Mouse (Mus musculus) CH12.LX (cell line): Measurements from ENCODE around the gene Fam193a. TPM values are rescaled to one million over a fixed set of nuclear protein-coding genes. Genes with fewer than 3 reads are reported as not detected.

Experiments used
- DNase-seq: peaks from one replicate; pipeline ENCODE4 v3.0.0-alpha.2; 2013; ENCODE audit errors: extremely low read depth
- H3K27ac ChIP-seq: 2 replicates; pipeline ENCODE4 v1.5.1; 2012; ENCODE audit warnings: low read depth, mild to moderate bottlenecking, control low read depth, moderate library complexity; ENCODE audit not compliant: insufficient read depth
- H3K27me3 ChIP-seq: replicated peaks from 2 replicates; pipeline ENCODE3; 2012; ENCODE audit warnings: inconsistent platforms
- H3K36me3 ChIP-seq, 2 experiments: replicated peaks in 1 of 2; 2 replicates each; pipeline versions ENCODE3 to v1.6.1; 2012; ENCODE audit warnings: inconsistent platforms in 1 of 2, low read length in 1 of 2, mild to moderate bottlenecking in 1 of 2, mixed read lengths in 1 of 2, moderate library complexity in 1 of 2; ENCODE audit not compliant: control insufficient read depth in 1 of 2, insufficient read depth in 1 of 2
- H3K4me1 ChIP-seq, 2 experiments: 2 replicates each; pipeline ENCODE4 v1.6.1; 2012; ENCODE audit warnings: inconsistent platforms in 1 of 2, moderate library complexity in 1 of 2; ENCODE audit not compliant: insufficient read depth in 2 of 2, control insufficient read depth in 1 of 2
- H3K4me2 ChIP-seq: 2 replicates; pipeline ENCODE4 v1.6.1; 2012; ENCODE audit warnings: low read depth, mild to moderate bottlenecking, control low read depth; ENCODE audit not compliant: poor library complexity, insufficient read depth, severe bottlenecking
- H3K4me3 ChIP-seq, 3 experiments: fragments of 150-350 bp in 1 of 3; sonication (generic) in 1 of 3; replicated peaks in 1 of 3; 2 replicates each; pipeline versions ENCODE3 to v1.5.1; 2011 to 2012; ENCODE audit warnings: low read depth in 2 of 3, low read length in 2 of 3, mild to moderate bottlenecking in 2 of 3, moderate library complexity in 2 of 3, control low read depth in 1 of 3, improper control_type of control experiment in 1 of 3, inconsistent platforms in 1 of 3, mixed read lengths in 1 of 3; ENCODE audit not compliant: poor library complexity in 1 of 3
- H3K79me2 ChIP-seq: replicated peaks from 2 replicates; pipeline ENCODE4 v1.6.1; 2012; ENCODE audit warnings: mild to moderate bottlenecking, moderate library complexity; ENCODE audit not compliant: control insufficient read depth, poor library complexity, insufficient read depth, severe bottlenecking; ENCODE audit errors: extremely low read depth
- H3K9ac ChIP-seq: 2 replicates; pipeline ENCODE4 v1.6.1; 2012; ENCODE audit warnings: low read depth, mild to moderate bottlenecking, control low read depth, moderate library complexity; ENCODE audit not compliant: insufficient read depth
- H3K9me3 ChIP-seq: replicated peaks from 2 replicates; pipeline ENCODE3; 2012; ENCODE audit warnings: low read length, inconsistent platforms, mixed read lengths
- E2F4 ChIP-seq: IDR thresholded peaks from 2 replicates; pipeline ENCODE4 v1.6.1; 2011; ENCODE audit warnings: low read depth, low read length, improper control_type of control experiment; ENCODE audit not compliant: insufficient replicate concordance
- EP300 ChIP-seq: IDR thresholded peaks from 2 replicates; pipeline ENCODE4 v1.6.1; 2011; ENCODE audit warnings: low read length, improper control_type of control experiment
- ETS1 ChIP-seq: conservative IDR thresholded peaks from 2 replicates; pipeline ENCODE4 v1.6.1; 2012; ENCODE audit warnings: low read depth, mild to moderate bottlenecking, inconsistent platforms, low read length, improper control_type of control experiment, moderate library complexity
- GABPA ChIP-seq: IDR thresholded peaks from 2 replicates; pipeline ENCODE4 v1.6.1; 2012; ENCODE audit warnings: low read depth, low read length, improper control_type of control experiment, inconsistent platforms; ENCODE audit not compliant: insufficient replicate concordance
- HCFC1 ChIP-seq: IDR thresholded peaks from 2 replicates; pipeline ENCODE4 v1.6.1; 2012; ENCODE audit warnings: low read depth, mild to moderate bottlenecking, inconsistent platforms, low read length, improper control_type of control experiment
- JUN ChIP-seq: IDR thresholded peaks from 2 replicates; pipeline ENCODE4 v1.6.1; 2011; ENCODE audit warnings: low read depth, mild to moderate bottlenecking, low read length, improper control_type of control experiment, moderate library complexity; ENCODE audit not compliant: insufficient read depth
- JUND ChIP-seq: conservative IDR thresholded peaks from 2 replicates; pipeline ENCODE4 v1.6.1; 2011; ENCODE audit warnings: low read depth, low read length, improper control_type of control experiment
- KAT2A ChIP-seq: IDR thresholded peaks from 2 replicates; pipeline ENCODE4 v1.6.1; 2012; ENCODE audit warnings: low read length, improper control_type of control experiment, inconsistent platforms; ENCODE audit not compliant: insufficient replicate concordance
- MAFK ChIP-seq: IDR thresholded peaks from 2 replicates; pipeline ENCODE4 v1.6.1; 2011; ENCODE audit warnings: low read length, improper control_type of control experiment; ENCODE audit not compliant: insufficient replicate concordance
- MAX ChIP-seq: IDR thresholded peaks from 2 replicates; pipeline ENCODE4 v1.6.1; 2011; ENCODE audit warnings: low read length, improper control_type of control experiment
- MAZ ChIP-seq: IDR thresholded peaks from 2 replicates; pipeline ENCODE4 v1.6.1; 2012; ENCODE audit warnings: low read depth, mild to moderate bottlenecking, inconsistent platforms, low read length, improper control_type of control experiment, moderate library complexity
- MEF2A ChIP-seq: IDR thresholded peaks from 2 replicates; pipeline ENCODE4 v1.6.1; 2014; ENCODE audit warnings: low read depth, mild to moderate bottlenecking, inconsistent platforms, low read length, improper control_type of control experiment, borderline replicate concordance
- NRF1 ChIP-seq: IDR thresholded peaks from 2 replicates; pipeline ENCODE4 v1.6.1; 2014; ENCODE audit warnings: low read depth, mild to moderate bottlenecking, inconsistent platforms, low read length, improper control_type of control experiment, moderate library complexity
- POLR2A ChIP-seq: IDR thresholded peaks from 2 replicates; pipeline ENCODE4 v1.6.1; 2011; ENCODE audit warnings: low read depth, mild to moderate bottlenecking, improper control_type of control experiment, low read length
- POLR2AphosphoS2 ChIP-seq: IDR thresholded peaks from 2 replicates; pipeline ENCODE4 v1.6.1; 2011; ENCODE audit warnings: low read depth, low read length, improper control_type of control experiment
- RAD21 ChIP-seq: IDR thresholded peaks from 2 replicates; pipeline ENCODE4 v1.6.1; 2011; ENCODE audit warnings: low read depth, mild to moderate bottlenecking, low read length, improper control_type of control experiment, moderate library complexity
- RCOR1 ChIP-seq: conservative IDR thresholded peaks from 2 replicates; pipeline ENCODE4 v1.6.1; 2012; ENCODE audit warnings: low read depth, mild to moderate bottlenecking, inconsistent platforms, low read length, improper control_type of control experiment
- TBP ChIP-seq: conservative IDR thresholded peaks from 2 replicates; pipeline ENCODE4 v1.6.1; 2011; ENCODE audit warnings: low read depth, low read length, improper control_type of control experiment
- TCF12 ChIP-seq: IDR thresholded peaks from 2 replicates; pipeline ENCODE4 v1.6.1; 2014; ENCODE audit warnings: low read depth, mild to moderate bottlenecking, inconsistent platforms, low read length, improper control_type of control experiment
- USF2 ChIP-seq: conservative IDR thresholded peaks from 2 replicates; pipeline ENCODE4 v1.6.1; 2011; ENCODE audit warnings: low read depth, low read length, improper control_type of control experiment
- ZC3H11A ChIP-seq: IDR thresholded peaks from 2 replicates; pipeline ENCODE4 v1.6.1; 2012; ENCODE audit warnings: low read depth, mild to moderate bottlenecking, inconsistent platforms, low read length, improper control_type of control experiment
- ZMIZ1 ChIP-seq: IDR thresholded peaks from 2 replicates; pipeline ENCODE4 v1.6.1; 2012; ENCODE audit warnings: low read depth, mild to moderate bottlenecking, inconsistent platforms, low read length, improper control_type of control experiment
- dilution Hi-C: fragments of 300-500 bp; cut with MboI; formaldehyde crosslinking; loops from 2 replicates; pipeline ENCODE4 v1.14.3; 2020; ENCODE audit warnings: low sequenced_read_pairs; ENCODE audit not compliant: extremely low pct_unique_long_range_greater_than_20kb, extremely low pct_ligation_motif_present
- in situ Hi-C: fragments of 300-500 bp; cut with MboI; formaldehyde crosslinking; loops from 3 replicates; pipeline ENCODE4 v1.14.3; 2019; ENCODE audit warnings: low sequenced_read_pairs, low pct_ligation_motif_present, low pct_unique_long_range_greater_than_20kb, mixed read lengths
- polyA plus RNA-seq: library from polyadenylated mRNA; unstranded; fragments of >175 nt; gene quantifications from 2 replicates; pipeline ENCODE4 v1.2.1, GENCODE M21; 2012; ENCODE audit warnings: low read depth; ENCODE audit not compliant: insufficient read length
- total RNA-seq, 2 experiments: library from RNA; depleted of rRNA; stranded (reverse); fragments of 300-350 nt in 1 of 2; fragments of >200 nt in 1 of 2; gene quantifications; 2 replicates each; pipeline ENCODE4 v1.2.3; 2012 to 2014

The Fam193a gene
- total and polyA plus RNA-seq, 3 experiments: 3.6 to 19.0 (median 8.5) TPM

- no peaks in the 10 kb centered on the region for H3K9me3 ChIP-seq
- DNase-seq: no peak
- dilution Hi-C loops: no loop called here
- H3K79me2 ChIP-seq: peaks cover 48% of the 10 kb centered on the region
- peaks cover 2 to 24% of the 10 kb centered on the region in 2 experiments; a peak in 3 of 4 replicates for H3K4me1 ChIP-seq
- no peaks in the 10 kb centered on the region for H3K27me3 ChIP-seq
- no peak overlapping the region for H3K4me2 ChIP-seq
- in situ Hi-C loops: no loop called here
- H3K27ac ChIP-seq: no peak overlapping the region
- TF ChIP-seq RAD21 (no peak), TCF12 (no peak), MAX (no peak), HCFC1 (no peak), MAFK (no peak), JUN (no peak), JUND (no peak), ZC3H11A (no peak), ZMIZ1 (no peak)
- peaks cover 0 to 11% of the 10 kb centered on the region in 2 experiments for H3K36me3 ChIP-seq
- no peak overlapping the region for H3K9ac ChIP-seq
- no peak overlapping the region for H3K4me3 ChIP-seq
These were observed 2.8 kb downstream of the Fam193a start for GRCm38 (mm10) chr5:34372541-34372940.

- Histone ChIP-seq H3K9ac (no peak overlapping the region), H3K4me2 (no peak overlapping the region), H3K4me1 (no peaks in the 10 kb centered on the region; a peak in 2 of 4 replicates), H3K27ac (no peak overlapping the region), H3K4me3 (no peak overlapping the region), H3K9me3 (no peaks in the 10 kb centered on the region), H3K79me2 (peaks cover 46% of the 10 kb centered on the region), H3K27me3 (no peaks in the 10 kb centered on the region), H3K36me3 (peaks cover 0 to 6% of the 10 kb centered on the region in 2 experiments)
- no peak for DNase-seq
- dilution Hi-C loops: no loop called here
- TF ChIP-seq POLR2A (no peak), GABPA (no peak), POLR2AphosphoS2 (no peak), MEF2A (no peak), JUND (no peak), USF2 (no peak), E2F4 (no peak), TBP (no peak), JUN (no peak), EP300 (no peak), RCOR1 (no peak), KAT2A (no peak), MAZ (no peak), HCFC1 (no peak), NRF1 (no peak), ETS1 (no peak), RAD21 (no peak)
- in situ Hi-C loops: no loop called here
These were observed 9.1 kb downstream of the Fam193a start for GRCm38 (mm10) chr5:34378787-34379186.
